Mouse (Mus musculus) cerebellum, adult 2 months (tissue): Measurements from ENCODE around the gene Cspg4. TPM values are rescaled to one million over a fixed set of nuclear protein-coding genes. Genes with fewer than 3 reads are reported as not detected.

Source experiments
- DNase-seq, 2 experiments: peaks; one replicate each; pipeline ENCODE4 v3.0.0; 2021
- H3K27ac ChIP-seq: fragments of 200-500 bp; 2 replicates; pipeline ENCODE4 v1.5.1; 2012; ENCODE audit warnings: low read length, control low read depth, inconsistent platforms; ENCODE audit not compliant: insufficient read depth
- H3K27me3 ChIP-seq: fragments of 200-500 bp; 2 replicates; pipeline ENCODE4 v1.6.1; 2012; ENCODE audit warnings: inconsistent platforms, mild to moderate bottlenecking, low read length, moderate library complexity; ENCODE audit not compliant: control insufficient read depth, insufficient read depth
- H3K4me1 ChIP-seq: fragments of 200-500 bp; 2 replicates; pipeline ENCODE4 v1.6.1; 2011; ENCODE audit warnings: low read length; ENCODE audit not compliant: control insufficient read depth, insufficient read depth
- H3K4me3 ChIP-seq: fragments of 200-500 bp; replicated peaks from 2 replicates; pipeline ENCODE3; 2011; ENCODE audit warnings: mild to moderate bottlenecking, low read depth, low read length, control low read depth; ENCODE audit not compliant: insufficient read depth
- CTCF ChIP-seq: fragments of 200-500 bp; IDR thresholded peaks from 2 replicates; pipeline ENCODE4 v1.5.1; 2011; ENCODE audit warnings: low read depth, mild to moderate bottlenecking, control low read depth, low read length, moderate library complexity, borderline replicate concordance; ENCODE audit not compliant: insufficient read depth
- POLR2A ChIP-seq: fragments of 200-500 bp; IDR thresholded peaks from 2 replicates; pipeline ENCODE4 v1.6.1; 2011; ENCODE audit warnings: low read length, control low read depth, borderline replicate concordance; ENCODE audit not compliant: insufficient read depth
- WGBS: fragments of 180-500 bp; shearing (Covaris S2); methylation state at CpG from one replicate; pipeline ENCODE4 v1.1.7; 2018; 5-methylcytosine and 5-hydroxymethylcytosine counted together
- polyA plus RNA-seq: library from polyadenylated mRNA; depleted of rRNA; stranded (reverse); fragments of >200 nt; gene quantifications from 2 replicates; pipeline ENCODE4 v1.2.3, GENCODE M21; 2012

The Cspg4 gene
- polyA plus RNA-seq, 1 experiment, result 8.9 TPM

DNA sequence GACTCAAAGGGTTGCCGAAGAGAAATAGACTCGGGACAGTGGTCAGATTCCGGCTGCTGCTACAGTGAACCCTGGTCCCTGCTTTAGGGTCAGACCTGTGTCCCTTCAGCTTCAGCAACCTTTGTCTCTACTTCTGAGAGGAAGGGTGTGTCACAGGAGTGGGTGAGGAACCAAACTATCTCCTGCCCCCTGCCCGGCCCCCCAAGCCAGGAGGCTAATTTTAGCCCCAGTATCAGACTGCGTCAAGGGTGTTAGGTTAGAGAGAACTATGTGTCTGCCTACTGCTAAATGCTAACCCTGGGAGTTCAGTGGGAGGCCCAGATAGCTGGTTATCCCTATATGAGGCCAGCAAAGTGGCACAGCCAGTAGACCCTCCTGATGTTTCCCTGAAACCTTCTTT, 29.7 kb upstream of the Cspg4 start:
- Histone ChIP-seq H3K27me3 (no peaks in the 10 kb centered on the region), H3K27ac (no peak overlapping the region), H3K4me3 (no peak overlapping the region), H3K4me1 (no peaks in the 10 kb centered on the region; the same call in 1 of the 2 replicates)
- 86% methylated on average over 5 of the region's 5 CpGs for WGBS
- no peak for TF ChIP-seq POLR2A
- no peak for TF ChIP-seq CTCF
- no peak for DNase-seq

- peak; percentile 22 to 53 for DNase-seq
- no peaks in the 10 kb centered on the region for H3K27me3 ChIP-seq
- WGBS, result 34% methylated on average over 5 of the region's 5 CpGs
- no peak overlapping the region for H3K4me3 ChIP-seq
- no peak overlapping the region for H3K27ac ChIP-seq
- H3K4me1 ChIP-seq, result peaks cover 8% of the 10 kb centered on the region
- no peak for TF ChIP-seq CTCF
- no peak for TF ChIP-seq POLR2A
Measured at GRCm38 (mm10) chr9:56840721-56841120, 24.1 kb upstream of the Cspg4 start.

- TF ChIP-seq CTCF, result no peak
- Histone ChIP-seq H3K4me3 (no peak overlapping the region), H3K27me3 (no peaks in the 10 kb centered on the region), H3K4me1 (peaks cover 8% of the 10 kb centered on the region), H3K27ac (no peak overlapping the region)
- DNase-seq, result no peak
Measured at GRCm38 (mm10) chr9:56841864-56842263, 23.0 kb upstream of the Cspg4 start.

- DNase-seq, result no peak
- 65% methylated on average over 3 of the region's 3 CpGs for WGBS
- no peaks in the 10 kb centered on the region for H3K27me3 ChIP-seq
- H3K27ac ChIP-seq, result no peak overlapping the region
- no peak for TF ChIP-seq POLR2A
- no peak for TF ChIP-seq CTCF
- H3K4me1 ChIP-seq, result peaks cover 8% of the 10 kb centered on the region
- H3K4me3 ChIP-seq, result no peak overlapping the region
Measured at GRCm38 (mm10) chr9:56842303-56842719, 22.5 kb upstream of the Cspg4 start.

DNA sequence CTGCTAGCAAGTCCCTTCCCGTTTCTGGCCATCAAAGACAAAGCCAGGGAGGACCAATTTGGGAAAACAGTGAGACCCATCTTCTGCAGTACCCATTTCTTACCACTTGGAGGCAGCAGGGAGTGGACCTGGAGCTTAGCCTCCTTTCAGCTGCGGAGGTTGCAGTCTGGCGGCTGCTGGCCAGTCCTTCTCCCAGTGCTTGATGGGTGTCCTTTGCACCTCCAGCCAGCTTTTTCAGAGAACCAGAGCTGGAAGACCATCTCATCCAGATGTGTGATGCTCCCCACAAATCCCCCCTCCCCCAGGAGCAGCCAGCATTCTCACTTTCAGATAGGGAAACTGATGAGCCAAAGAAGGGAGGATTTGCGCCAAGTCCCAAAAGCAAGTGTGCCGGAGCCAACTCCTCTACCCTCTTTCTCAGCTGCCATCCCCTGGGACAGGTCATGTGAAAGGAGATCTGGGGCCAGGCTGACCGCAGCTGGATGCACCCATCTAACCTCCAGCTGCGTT, 21.1 kb upstream of the Cspg4 start:
- 11% methylated on average over 7 of the region's 7 CpGs for WGBS
- peaks cover 8% of the 10 kb centered on the region for H3K4me1 ChIP-seq
- DNase-seq, result peak; percentile 64 to 78
- TF ChIP-seq CTCF (peak; percentile 89), POLR2A (no peak)
- no peaks in the 10 kb centered on the region for H3K27me3 ChIP-seq
- H3K27ac ChIP-seq, result no peak overlapping the region
- no peak overlapping the region for H3K4me3 ChIP-seq

DNA sequence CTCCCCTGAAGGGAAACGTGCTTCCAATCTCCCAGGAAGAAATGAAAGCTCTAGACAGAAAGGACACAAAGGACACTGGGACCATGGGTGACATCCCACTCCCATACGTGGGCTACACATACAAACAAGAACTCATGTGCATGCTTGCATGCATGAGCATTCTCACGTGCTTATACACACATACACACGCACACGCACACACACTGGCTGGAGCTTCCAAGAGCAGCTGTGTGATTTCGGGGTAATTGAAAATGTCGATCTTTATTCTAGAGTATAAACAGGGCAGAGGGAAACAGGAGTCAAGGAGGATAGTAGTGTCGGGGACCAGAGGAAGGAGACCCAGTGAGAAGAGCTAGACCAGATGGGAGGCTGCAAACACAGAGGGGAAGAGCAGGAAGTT, 20.2 kb upstream of the Cspg4 start:
- H3K4me1 ChIP-seq, result peaks cover 8% of the 10 kb centered on the region
- no peak for TF ChIP-seq POLR2A
- no peak for TF ChIP-seq CTCF
- no peak overlapping the region for H3K27ac ChIP-seq
- H3K4me3 ChIP-seq, result no peak overlapping the region
- no peak for DNase-seq
- 61% methylated on average over 8 of the region's 8 CpGs for WGBS
- no peaks in the 10 kb centered on the region for H3K27me3 ChIP-seq

DNA sequence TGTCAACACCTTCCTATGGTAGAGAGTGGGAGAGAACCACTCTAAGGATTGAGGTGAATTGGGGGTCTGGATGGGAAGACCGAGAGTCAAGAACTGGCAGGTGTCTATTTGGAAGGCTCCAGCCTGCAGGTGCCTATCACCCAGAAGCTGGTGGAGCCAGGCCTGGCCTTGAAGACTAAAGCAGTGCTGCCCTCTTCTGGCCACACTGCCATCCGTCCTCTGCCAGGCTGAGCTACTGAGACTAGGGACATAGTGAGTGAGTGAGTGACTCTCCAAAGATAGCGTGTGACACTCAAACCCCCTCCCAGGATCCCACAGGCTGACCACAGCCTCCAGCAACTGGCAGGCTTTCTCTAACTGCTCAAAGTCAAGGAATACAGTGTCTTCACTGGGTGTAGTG, 17.3 kb upstream of the Cspg4 start:
- no peak overlapping the region for H3K4me3 ChIP-seq
- no peaks in the 10 kb centered on the region for H3K27me3 ChIP-seq
- H3K4me1 ChIP-seq, result no peaks in the 10 kb centered on the region; the same call in 1 of the 2 replicates
- WGBS, result 13% methylated on average over 3 of the region's 3 CpGs
- DNase-seq, result peak; percentile 64 to 71
- TF ChIP-seq POLR2A (no peak), CTCF (peak; percentile 89)
- H3K27ac ChIP-seq, result no peak overlapping the region

DNA sequence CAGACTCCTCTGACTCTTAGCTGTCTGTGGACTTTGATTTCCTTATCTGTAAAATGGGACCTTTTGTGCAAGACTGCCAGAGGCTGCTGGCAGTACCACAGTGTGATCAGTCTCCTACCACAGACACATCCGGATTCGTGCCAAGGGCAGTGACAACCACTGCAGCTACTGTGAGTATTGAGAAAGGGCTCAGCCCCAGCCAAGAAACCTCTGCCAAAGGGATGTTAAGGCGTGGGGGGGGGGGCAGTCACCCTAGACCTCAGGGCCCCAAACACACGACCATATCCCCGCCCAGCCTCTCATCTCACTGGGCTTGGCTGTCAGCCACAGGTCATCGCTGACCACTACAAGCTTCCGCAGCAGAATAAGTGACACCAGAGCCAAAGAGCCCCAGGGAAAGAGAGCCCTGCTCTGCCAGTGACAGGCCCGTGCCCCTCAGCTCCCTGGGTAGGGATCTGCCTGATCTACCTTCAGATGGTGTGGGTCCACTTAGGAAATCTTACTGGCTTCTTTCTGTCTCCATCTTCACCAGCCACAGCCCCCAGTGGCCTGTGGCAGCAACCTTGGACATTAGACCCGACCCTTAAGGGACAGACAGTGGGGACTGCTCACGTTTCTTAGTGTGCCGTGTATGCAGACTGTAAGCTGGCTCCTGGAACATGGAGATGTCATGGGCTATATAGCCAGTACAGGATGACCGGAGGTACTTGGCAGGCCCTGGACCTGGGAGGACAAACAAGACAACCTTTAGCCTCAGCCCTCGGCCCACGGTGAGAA, 14.5 kb upstream of the Cspg4 start:
- Histone ChIP-seq H3K27me3 (no peaks in the 10 kb centered on the region), H3K27ac (no peak overlapping the region), H3K4me1 (no peaks in the 10 kb centered on the region), H3K4me3 (no peak overlapping the region)
- 65% methylated on average over 14 of the region's 14 CpGs for WGBS
- DNase-seq, result no peak
- TF ChIP-seq POLR2A, result no peak
- TF ChIP-seq CTCF, result no peak
